Mouse (Mus musculus) macrophage (primary cell): ENCODE results near the gene Adam23. TPM values are rescaled to one million over a fixed set of nuclear protein-coding genes. Genes with fewer than 3 reads are reported as not detected.

Source experiments
- H3K27ac ChIP-seq: fragments of 350-480 bp; formaldehyde crosslinking; 2 replicates; pipeline ENCODE4 v1.9.0; 2021
- H3K36me3 ChIP-seq: fragments of 350-480 bp; formaldehyde crosslinking; 2 replicates; pipeline ENCODE4 v1.9.0; 2021; ENCODE audit errors: inconsistent target
- H3K4me3 ChIP-seq: fragments of 350-480 bp; formaldehyde crosslinking; 2 replicates; pipeline ENCODE4 v1.9.0; 2021; ENCODE audit errors: inconsistent target
- H3K79me2 ChIP-seq: fragments of 350-480 bp; formaldehyde crosslinking; 2 replicates; pipeline ENCODE4 v1.9.0; 2021; ENCODE audit errors: inconsistent target
- WGBS: methylation state at CpG from one replicate; pipeline ENCODE4 v1.1.7; 2026; ENCODE audit warnings: inconsistent platforms; ENCODE audit not compliant: missing documents; 5-methylcytosine and 5-hydroxymethylcytosine counted together
- polyA plus RNA-seq: library from polyadenylated mRNA; stranded (reverse); fragments of 250-400 nt; gene quantifications from 3 replicates; pipeline ENCODE4 v1.2.4, GENCODE M21; 2018; ENCODE audit warnings: inconsistent platforms
- total RNA-seq, 78 experiments: library from RNA; depleted of rRNA; stranded (reverse); fragments of 250-400 nt; gene quantifications; 1 replicate in 9 of 78; 2 replicates in 24 of 78; 3 replicates in 43 of 78; 4 replicates in 2 of 78; pipeline ENCODE4 v1.2.4; 2018; ENCODE audit warnings: inconsistent platforms in 56 of 78

Gene Adam23
- 1 to 10 TPM in 1 of 26 experiments, under 1 TPM in 3, not detected in 22; 0.16 to 4.6 (median 0.42) TPM for total RNA-seq (2018; cell fraction: chromatin; rRNA removed)
- under 1 TPM in 8 of 26 experiments, not detected in 18; 0.03 to 0.33 (median 0.14) TPM for total RNA-seq (2018; cell fraction: cytosol; rRNA removed)
- 1 to 10 TPM in 3 of 26 experiments, under 1 TPM in 16, not detected in 7; 0.22 to 1.6 (median 0.51) TPM for total RNA-seq (2018; cell fraction: nucleus; rRNA removed)
- polyA plus RNA-seq: not detected in 3 replicates

DNA sequence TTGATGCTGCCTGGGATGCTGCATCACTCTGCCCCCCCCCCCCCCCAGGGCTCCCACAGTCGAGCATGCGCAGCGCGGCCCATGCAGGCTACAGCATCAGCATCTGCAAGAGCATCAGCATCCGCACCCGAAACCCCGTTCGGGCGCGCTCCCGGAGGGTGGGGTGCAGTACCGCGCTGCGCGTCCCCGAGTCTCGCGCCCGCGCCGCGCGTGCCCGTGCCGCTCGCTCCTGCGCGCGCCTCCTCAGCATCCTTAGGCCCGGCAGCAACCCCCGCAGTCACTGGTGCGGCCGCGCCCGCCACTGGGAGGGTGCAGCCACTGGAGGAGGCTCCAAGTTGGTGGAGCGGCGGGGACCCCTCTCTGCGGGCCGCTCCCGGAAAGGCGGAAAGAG lies at the start of gene Adam23:
Adam23 (plus strand) TSS at position 236 of the 391 bp plus-strand sequence.
- Histone ChIP-seq H3K27ac (no peak within 1 kb of the TSS), H3K4me3 (no peak within 1 kb of the TSS), H3K36me3 (no peaks in the 10 kb centered on the region), H3K79me2 (no peaks in the 10 kb centered on the region)
- 4% methylated on average over 40 of the region's 41 CpGs for WGBS

DNA sequence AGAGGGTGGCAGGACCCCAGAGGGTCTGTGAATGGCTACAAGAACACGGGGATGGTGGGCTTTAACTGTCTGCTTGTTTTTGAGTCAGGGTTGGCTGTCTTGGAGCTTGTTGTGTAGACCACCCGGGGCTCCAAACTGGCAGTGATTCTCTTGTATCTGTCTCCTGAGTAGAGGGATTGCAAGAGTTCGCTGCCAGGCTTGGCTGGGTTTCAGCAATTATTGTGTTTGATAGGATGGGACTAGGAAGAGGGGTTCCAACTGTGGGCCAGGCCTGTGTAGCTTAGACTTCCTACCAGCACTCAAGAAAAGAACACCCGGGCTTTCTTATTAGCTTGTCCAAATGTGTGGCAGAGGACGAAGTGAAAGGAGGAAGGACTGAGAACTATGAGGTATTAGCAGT lies 44.6 kb upstream of the Adam23 start:
- Histone ChIP-seq H3K4me3 (no peak overlapping the region), H3K36me3 (no peaks in the 10 kb centered on the region), H3K27ac (no peak overlapping the region), H3K79me2 (no peaks in the 10 kb centered on the region)
- 84% methylated on average over 5 of the region's 5 CpGs for WGBS

GRCm38 (mm10) chr1:63403601-63404000 lies 42.1 kb upstream of the Adam23 start:
- Histone ChIP-seq H3K27ac (no peak overlapping the region), H3K36me3 (no peaks in the 10 kb centered on the region), H3K79me2 (no peaks in the 10 kb centered on the region), H3K4me3 (no peak overlapping the region)
- WGBS: 40% methylated on average over 4 of the region's 4 CpGs

- WGBS: 3% methylated on average over 6 of the region's 6 CpGs
- Histone ChIP-seq H3K79me2 (no peaks in the 10 kb centered on the region), H3K36me3 (no peaks in the 10 kb centered on the region), H3K27ac (no peak overlapping the region), H3K4me3 (no peak overlapping the region)
Measured at GRCm38 (mm10) chr1:63408344-63408743, 37.3 kb upstream of the Adam23 start.

DNA sequence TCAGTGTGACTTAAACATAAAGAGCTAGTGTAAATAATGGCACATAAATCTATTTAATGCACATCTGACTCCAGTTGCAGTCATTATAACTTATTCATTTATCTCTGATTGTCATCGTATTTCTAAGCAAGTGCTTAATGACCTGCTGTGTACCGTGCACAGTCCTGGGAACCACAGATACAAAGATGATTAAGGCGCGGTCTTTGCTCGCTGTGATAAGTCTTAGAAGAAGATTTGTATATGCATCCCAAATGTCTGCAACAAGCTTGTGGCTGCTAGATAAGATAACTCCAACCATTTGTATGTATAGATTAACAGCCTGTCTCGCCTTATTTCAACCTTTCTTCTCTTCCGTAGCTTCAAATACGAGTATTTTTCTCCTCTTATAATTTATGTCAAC lies 27.2 kb upstream of the Adam23 start:
- Histone ChIP-seq H3K79me2 (no peaks in the 10 kb centered on the region), H3K36me3 (no peaks in the 10 kb centered on the region), H3K27ac (no peak overlapping the region), H3K4me3 (no peak overlapping the region)
- WGBS: 87% methylated on average over 8 of the region's 8 CpGs

- H3K4me3 ChIP-seq: no peak overlapping the region
- no peaks in the 10 kb centered on the region for H3K79me2 ChIP-seq
- H3K36me3 ChIP-seq: no peaks in the 10 kb centered on the region
- WGBS: 85% methylated on average over 6 of the region's 6 CpGs
- no peak overlapping the region for H3K27ac ChIP-seq
Measured at GRCm38 (mm10) chr1:63430668-63431067, 15.0 kb upstream of the Adam23 start.

DNA sequence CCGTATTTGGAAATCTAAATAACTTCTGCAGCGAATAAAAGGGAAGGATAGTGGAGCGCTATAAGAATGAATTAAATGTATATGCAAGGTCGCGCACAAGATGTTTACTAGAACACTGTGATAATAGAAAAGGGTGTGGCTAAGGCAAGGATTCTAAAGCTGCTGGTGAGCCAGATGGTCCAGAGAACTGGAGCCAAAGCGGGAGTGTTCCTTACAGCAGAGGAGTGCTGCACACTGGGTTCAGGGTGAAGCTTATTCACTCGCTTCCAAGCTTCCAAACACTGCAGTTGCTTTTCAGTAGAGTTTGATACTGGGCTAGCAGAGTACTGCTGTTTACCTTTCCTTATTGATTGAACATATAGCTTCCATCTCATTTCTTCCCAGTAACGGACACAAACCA lies 14.5 kb upstream of the Adam23 start:
- Histone ChIP-seq H3K4me3 (no peak overlapping the region), H3K79me2 (no peaks in the 10 kb centered on the region), H3K27ac (no peak overlapping the region), H3K36me3 (no peaks in the 10 kb centered on the region)
- WGBS: 92% methylated on average over 8 of the region's 8 CpGs

- Histone ChIP-seq H3K4me3 (no peak overlapping the region), H3K36me3 (no peaks in the 10 kb centered on the region), H3K79me2 (no peaks in the 10 kb centered on the region), H3K27ac (no peak overlapping the region)
- 86% methylated on average over 3 of the region's 3 CpGs for WGBS
Measured at GRCm38 (mm10) chr1:63431842-63432241, 13.8 kb upstream of the Adam23 start.

DNA sequence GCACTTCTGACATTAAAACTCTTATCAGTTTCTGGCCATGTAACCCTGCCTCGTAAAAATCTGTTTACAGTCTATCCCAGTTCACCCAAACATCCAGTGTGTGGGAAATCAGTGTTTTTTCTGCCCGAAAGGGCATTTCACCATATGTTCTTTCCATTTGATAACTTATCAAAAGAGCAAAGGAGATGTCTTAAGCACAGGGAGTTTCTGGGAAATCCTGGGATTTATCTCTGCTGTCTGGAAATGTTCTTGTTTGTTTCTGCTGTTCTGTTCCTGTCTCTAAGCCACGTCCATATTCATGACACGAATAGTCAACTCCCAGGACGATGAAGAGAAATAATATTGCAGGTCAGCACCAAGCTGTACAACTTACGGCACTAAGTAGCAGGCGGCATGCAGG lies 11.6 kb upstream of the Adam23 start:
- no peaks in the 10 kb centered on the region for H3K79me2 ChIP-seq
- H3K4me3 ChIP-seq: no peak overlapping the region
- 92% methylated on average over 6 of the region's 7 CpGs for WGBS
- H3K36me3 ChIP-seq: no peaks in the 10 kb centered on the region
- no peak overlapping the region for H3K27ac ChIP-seq

DNA sequence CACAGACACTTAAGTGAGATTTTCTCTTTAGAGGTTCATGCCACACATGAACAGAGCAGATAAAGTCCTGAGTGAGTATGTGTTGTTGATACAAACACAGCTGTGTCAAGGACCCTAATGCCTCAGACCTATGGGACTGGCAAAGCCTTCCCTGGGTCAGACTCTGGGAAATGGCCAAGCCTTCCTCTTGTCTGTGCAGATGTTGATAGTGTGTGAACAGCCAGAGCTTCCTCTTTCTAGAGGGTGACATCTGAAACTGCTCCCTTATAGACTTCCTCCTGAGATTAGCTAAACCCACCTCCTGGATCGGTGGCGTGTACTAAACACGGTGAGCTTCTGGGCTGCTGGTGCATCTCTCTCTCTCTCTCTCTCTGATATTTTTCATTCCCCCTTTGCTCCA lies 8.2 kb upstream of the Adam23 start:
- Histone ChIP-seq H3K4me3 (no peak overlapping the region), H3K79me2 (no peaks in the 10 kb centered on the region), H3K27ac (no peak overlapping the region), H3K36me3 (no peaks in the 10 kb centered on the region)
- whole genome bisulfite sequencing: 0% methylated on average over 3 of the region's 3 CpGs

GRCm38 (mm10) chr1:63442186-63442585 lies 3.5 kb upstream of the Adam23 start:
- WGBS: 83% methylated on average over 2 of the region's 2 CpGs
- H3K36me3 ChIP-seq: no peaks in the 10 kb centered on the region
- no peak overlapping the region for H3K4me3 ChIP-seq
- no peaks in the 10 kb centered on the region for H3K79me2 ChIP-seq
- H3K27ac ChIP-seq: no peak overlapping the region

- WGBS: 86% methylated on average over 4 of the region's 4 CpGs
- Histone ChIP-seq H3K27ac (no peak overlapping the region), H3K36me3 (no peaks in the 10 kb centered on the region), H3K4me3 (no peak overlapping the region), H3K79me2 (no peaks in the 10 kb centered on the region)
Measured at GRCm38 (mm10) chr1:63442616-63443015, 3.1 kb upstream of the Adam23 start.

GRCm38 (mm10) chr1:63445149-63445609 lies 512 bp upstream of the Adam23 start:
- Histone ChIP-seq H3K4me3 (no peak overlapping the region), H3K27ac (no peak overlapping the region), H3K79me2 (no peaks in the 10 kb centered on the region), H3K36me3 (no peaks in the 10 kb centered on the region)
- WGBS: 80% methylated on average over 10 of the region's 10 CpGs

GRCm38 (mm10) chr1:63446047-63446704 lies 485 bp downstream of the Adam23 start:
- WGBS: 3% methylated on average over 50 of the region's 68 CpGs
- no peaks in the 10 kb centered on the region for H3K36me3 ChIP-seq
- no peak overlapping the region for H3K27ac ChIP-seq
- H3K4me3 ChIP-seq: no peak overlapping the region
- no peaks in the 10 kb centered on the region for H3K79me2 ChIP-seq

GRCm38 (mm10) chr1:63446721-63447120 lies 1.0 kb downstream of the Adam23 start:
- Histone ChIP-seq H3K79me2 (no peaks in the 10 kb centered on the region), H3K27ac (no peak overlapping the region), H3K4me3 (no peak overlapping the region), H3K36me3 (no peaks in the 10 kb centered on the region)
- 65% methylated on average over 2 of the region's 2 CpGs for WGBS
